Mouse (Mus musculus) thymus, postnatal 25 days (tissue): ENCODE data around the gene Olfr724.
"Not testable (repeated sequence)": the region's sequence is repeated elsewhere in the genome, so short reads cannot be mapped to it uniquely, and the experiment has no call there.

Experiments used
- DNase-seq: peaks from one replicate; pipeline ENCODE4 v3.0.0; 2022

Gene Olfr724

GRCm38 (mm10) chr14:49963174-49963573 is at the start of gene Olfr724:
Gene Olfr724, minus strand, starts transcription at chr14:49963274.
- DNase-seq: not testable (repeated sequence)

- no peak for DNase-seq
Observed at GRCm38 (mm10) chr14:49955890-49956289, 7.2 kb downstream of the Olfr724 start.

- DNase-seq: not testable (repeated sequence)
Observed at GRCm38 (mm10) chr14:49931687-49932086, 31.4 kb downstream of the Olfr724 start, which contains the start of gene Olfr723. Gene Olfr723, minus strand, starts transcription at chr14:49931787.
